Mouse (Mus musculus) A20 (cell line): ENCODE data around the gene Tmem109.

Experiments
- DNase-seq: peaks from one replicate; pipeline ENCODE4 v3.0.0-alpha.2; 2011; ENCODE audit warnings: low read depth, low spot score

The Tmem109 gene

GRCm38 (mm10) chr19:10881426-10882154, at the start of gene Tmem109:
Gene Tmem109, minus strand, starts transcription at chr19:10882001.
- DNase-seq, result peak; percentile 96

GRCm38 (mm10) chr19:10930641-10931040, 48.8 kb upstream of the Tmem109 start:
- peak; percentile 29 for DNase-seq

GRCm38 (mm10) chr19:10926666-10927065, 44.9 kb upstream of the Tmem109 start:
- no peak for DNase-seq

- DNase-seq, result no peak
Observed at GRCm38 (mm10) chr19:10926123-10926621, 44.4 kb upstream of the Tmem109 start.

GRCm38 (mm10) chr19:10924220-10924619, 42.4 kb upstream of the Tmem109 start:
- no peak for DNase-seq

GRCm38 (mm10) chr19:10921058-10921457, 39.3 kb upstream of the Tmem109 start:
- no peak for DNase-seq

- no peak for DNase-seq
Observed at GRCm38 (mm10) chr19:10920532-10920931, 38.7 kb upstream of the Tmem109 start, which contains the start of gene Zp1. Gene Zp1, minus strand, starts transcription at chr19:10920632.

GRCm38 (mm10) chr19:10918321-10918991, 36.7 kb upstream of the Tmem109 start:
- no peak for DNase-seq

- peak; percentile 82 for DNase-seq
Observed at GRCm38 (mm10) chr19:10916506-10916905, 34.7 kb upstream of the Tmem109 start.

- DNase-seq, result peak; percentile 66
Observed at GRCm38 (mm10) chr19:10914870-10915269, 33.1 kb upstream of the Tmem109 start.

- DNase-seq, result peak; percentile 81
Observed at GRCm38 (mm10) chr19:10914291-10914690, 32.5 kb upstream of the Tmem109 start.

GRCm38 (mm10) chr19:10909087-10909721, 27.4 kb upstream of the Tmem109 start:
- no peak for DNase-seq

- DNase-seq, result peak; percentile 64
Observed at GRCm38 (mm10) chr19:10907891-10908290, 26.1 kb upstream of the Tmem109 start.

GRCm38 (mm10) chr19:10905728-10906000, 23.9 kb upstream of the Tmem109 start:
- DNase-seq, result no peak

- no peak for DNase-seq
Observed at GRCm38 (mm10) chr19:10904927-10905727, 23.3 kb upstream of the Tmem109 start.

GRCm38 (mm10) chr19:10904512-10904911, 22.7 kb upstream of the Tmem109 start:
- no peak for DNase-seq

GRCm38 (mm10) chr19:10901046-10901445, 19.2 kb upstream of the Tmem109 start:
- DNase-seq, result no peak

- no peak for DNase-seq
Observed at GRCm38 (mm10) chr19:10900315-10900714, 18.5 kb upstream of the Tmem109 start.

GRCm38 (mm10) chr19:10897491-10897890, 15.7 kb upstream of the Tmem109 start:
- DNase-seq, result no peak

- no peak for DNase-seq
Observed at GRCm38 (mm10) chr19:10896849-10897248, 15.0 kb upstream of the Tmem109 start.

- DNase-seq, result no peak
Observed at GRCm38 (mm10) chr19:10895708-10896107, 13.9 kb upstream of the Tmem109 start.
